Mouse (Mus musculus) gastrocnemius, postnatal 36 days (tissue): ENCODE data around the gene Arhgef12. TPM values are rescaled to one million over a fixed set of nuclear protein-coding genes. Genes with fewer than 3 reads are reported as not detected.

Experiments
- DNase-seq, 2 experiments: peaks; one replicate each; pipeline ENCODE4 v3.0.0; 2022
- intact Hi-C: fragments of 180-260 bp; cut with DNase I; formaldehyde crosslinking; loops from one replicate; pipeline ENCODE4 v1.15.1; 2025
- total RNA-seq, 2 experiments: library from RNA; stranded (reverse); gene quantifications; 2 replicates each; pipeline ENCODE4 v1.2.3; 2021

The Arhgef12 gene
- total RNA-seq, 2 experiments from 2014 or later, result 44.9 to 45.2 TPM

- peak in 1 of 2 experiments; percentile 29 for DNase-seq
- intact Hi-C loops, result loop anchor here (1.0 to 5.0 kb wide), 4 partner anchors 155 to 617 kb away; no protein-coding TSS in a partner anchor
These were observed 163.1 kb downstream of the Arhgef12 start, which contains the start of gene Grik4 for GRCm38 (mm10) chr9:42943781-42944535. TSS of gene Grik4 (minus strand) at chr9:42944493.

GRCm38 (mm10) chr9:42943057-42943529 lies 163.9 kb downstream of the Arhgef12 start:
- intact Hi-C loops, result loop anchor here (5.0 kb wide), 1 partner anchor 391 kb away; no protein-coding TSS in a partner anchor
- DNase-seq, result no peak

- DNase-seq, result no peak
- intact Hi-C loops, result loop anchor here (5.0 kb wide), 1 partner anchor 390 kb away; no protein-coding TSS in a partner anchor
These were observed 164.9 kb downstream of the Arhgef12 start for GRCm38 (mm10) chr9:42942148-42942547.

- DNase-seq, result no peak
These were observed 174.9 kb downstream of the Arhgef12 start for GRCm38 (mm10) chr9:42932146-42932545.

GRCm38 (mm10) chr9:42927498-42927897 lies 179.5 kb downstream of the Arhgef12 start:
- no peak for DNase-seq
- intact Hi-C loops, result no loop called here

More at GRCm38 (mm10) chr9:42932146-42932545, 174.9 kb downstream of the Arhgef12 start:
- intact Hi-C loops, result no loop called here

- no peak for DNase-seq
- intact Hi-C loops, result no loop called here
These were observed 180.5 kb downstream of the Arhgef12 start for GRCm38 (mm10) chr9:42926564-42926963.

- no peak for DNase-seq
- intact Hi-C loops, result no loop called here
These were observed 185.2 kb downstream of the Arhgef12 start for GRCm38 (mm10) chr9:42921830-42922229.

GRCm38 (mm10) chr9:42920190-42920589 lies 186.8 kb downstream of the Arhgef12 start:
- intact Hi-C loops, result no loop called here
- no peak for DNase-seq

GRCm38 (mm10) chr9:42917911-42918310 lies 189.1 kb downstream of the Arhgef12 start:
- intact Hi-C loops, result no loop called here

More at GRCm38 (mm10) chr9:42917911-42918310, 189.1 kb downstream of the Arhgef12 start:
- DNase-seq, result no peak

Other genes starting within 250 kb of the Arhgef12 start
- gene Grik4, start 162.7 kb downstream of the Arhgef12 start, total RNA-seq, result under 1 TPM in 1 of 2 experiments, not detected in 1; 0.17 TPM
- gene Tmem136, start 9.3 kb upstream of the Arhgef12 start, total RNA-seq, result 1 to 10 TPM; 1.1 to 3.2 TPM
- not detected for gene Pou2f3, start 103.1 kb upstream of the Arhgef12 start, total RNA-seq
- gene Oaf, start 132.7 kb upstream of the Arhgef12 start, total RNA-seq, result 10 to 100 TPM in 1 of 2 experiments, 1 to 10 TPM in 1; 5.4 to 10.7 TPM
- under 1 TPM; 0.10 TPM for gene Trim29, start 203.6 kb upstream of the Arhgef12 start, total RNA-seq